Mouse (Mus musculus): ENCODE measurements at regions not wholly inside any gene's neighbourhood (a gene's known extent, or its start where the extent isn't known, plus 50 kb on each side); places are given as distances from the start of the nearest gene placed in this dataset.

GRCm38 (mm10) chr10:99390609-99391183 lies 127.7 kb downstream of the Dusp6 start:
- TF ChIP-seq USF1 (IDR thresholded peaks at IDR 0.05; ENCODE audit: low read depth) (no peak), CTCF (IDR thresholded peaks at IDR 0.05; ENCODE audit: control insufficient read depth, insufficient read depth, insufficient read length) (no peak), MAX (IDR thresholded peaks at IDR 0.05) (no peak), CEBPB (IDR thresholded peaks at IDR 0.05; ENCODE audit: low read depth) (no peak)
